Mouse (Mus musculus) left cerebral cortex, adult 2 months (tissue): ENCODE data around the gene Zfp804a. TPM values are rescaled to one million over a fixed set of nuclear protein-coding genes. Genes with fewer than 3 reads are reported as not detected.

ENCODE experiments used
- DNase-seq, 2 experiments: peaks; one replicate each; pipeline ENCODE4 v3.0.0; 2021 to 2022; ENCODE audit warnings: low spot score in 2 of 2, mixed read lengths in 1 of 2; ENCODE audit errors: extremely low spot score in 1 of 2
- H3K27ac ChIP-seq: fragments of 200-600 bp; 2 replicates; pipeline ENCODE4 v1.8.1; 2022
- H3K4me3 ChIP-seq: fragments of 200-600 bp; 2 replicates; pipeline ENCODE4 v1.8.1; 2022
- CTCF ChIP-seq: fragments of 200-600 bp; IDR thresholded peaks from 2 replicates; pipeline ENCODE4 v1.8.1; 2022; ENCODE audit warnings: antibody characterized with exemption, mild to moderate bottlenecking, moderate library complexity
- intact Hi-C: fragments of 180-260 bp; cut with DNase I; formaldehyde crosslinking; loops from one replicate; pipeline ENCODE4 v1.15.1; 2025
- long read RNA-seq, 2 experiments: library from polyadenylated mRNA; stranded (forward); transcript quantifications; one replicate each; pipeline ENCODE4 v2.0.0; 2021; ENCODE audit warnings: borderline mapping rate in 2 of 2
- total RNA-seq, 2 experiments: library from RNA; stranded (reverse); gene quantifications; 2 replicates each; pipeline ENCODE4 v1.2.3; 2021

Zfp804a gene
- 10 to 100 TPM; 14.3 to 16.2 TPM for total RNA-seq
- long read RNA-seq, experiment 1, full-length matches to known transcripts = 6 of 7 reads
- long read RNA-seq, experiment 1, partial matches to known transcripts = 0 of 7 reads
- long read RNA-seq, experiment 1, other reads (novel, unspliced or antisense) = 1 of 7 reads
- long read RNA-seq, experiment 2, full-length matches to known transcripts = 2 of 3 reads
- long read RNA-seq, experiment 2, partial matches to known transcripts = 0 of 3 reads
- long read RNA-seq, experiment 2, other reads (novel, unspliced or antisense) = 1 of 3 reads

DNA sequence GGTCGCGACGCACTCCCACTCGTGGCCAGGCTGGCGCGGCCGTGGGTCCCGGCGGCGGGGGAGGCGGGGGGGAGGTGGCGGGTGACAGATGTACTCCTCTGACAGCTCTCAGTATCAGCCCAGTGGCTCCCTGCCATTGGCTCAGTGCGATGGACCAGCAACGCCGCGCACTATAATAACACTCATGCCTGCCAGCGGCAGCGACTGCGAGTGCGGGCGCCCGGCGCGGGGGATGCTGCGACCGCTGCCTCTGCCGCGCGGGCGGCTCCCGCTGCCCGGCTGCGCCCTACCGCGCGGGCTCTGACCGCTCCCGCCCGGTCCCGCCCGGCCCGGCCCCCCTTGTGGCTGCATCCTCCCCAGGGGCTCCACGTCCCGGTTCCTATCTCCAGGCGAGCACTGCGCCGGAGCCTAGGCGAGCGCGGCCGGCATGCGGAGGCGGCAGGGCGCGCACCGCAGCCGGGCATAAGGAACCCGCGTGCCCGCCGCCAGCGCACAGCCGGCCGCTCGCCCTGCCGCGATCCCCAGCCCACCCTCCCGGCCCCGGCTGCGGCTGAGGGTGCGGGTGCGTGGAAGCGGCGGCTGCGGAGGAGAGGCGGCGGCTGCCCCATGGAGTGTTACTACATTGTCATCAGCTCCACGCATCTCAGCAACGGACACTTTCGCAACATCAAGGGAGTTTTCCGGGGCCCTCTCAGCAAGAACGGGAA, at the start of gene Zfp804a:
TSS of gene Zfp804a (plus strand) at position 38 of the 707 bp plus-strand sequence.
- DNase-seq = peak; percentile 34 to 59
- H3K4me3 ChIP-seq = peak within 1 kb of the TSS; percentile 56
- intact Hi-C loops = loop anchor here (5.0 to 10.0 kb wide), 3 partner anchors 191 to 1291 kb away; no protein-coding TSS in a partner anchor
- no peak; the same call in 1 of the 2 replicates for TF ChIP-seq CTCF
- H3K27ac ChIP-seq = peak within 1 kb of the TSS; percentile 85

GRCm38 (mm10) chr2:82051635-82052034, 1.4 kb upstream of the Zfp804a start:
- no peak for DNase-seq
- intact Hi-C loops = loop anchor here (5.0 to 10.0 kb wide), 3 partner anchors 193 to 1289 kb away; no protein-coding TSS in a partner anchor
- H3K4me3 ChIP-seq = peak overlapping the region; percentile 56
- TF ChIP-seq CTCF = peak; percentile 30
- no peak overlapping the region; the same call in 1 of the 2 replicates for H3K27ac ChIP-seq

DNA sequence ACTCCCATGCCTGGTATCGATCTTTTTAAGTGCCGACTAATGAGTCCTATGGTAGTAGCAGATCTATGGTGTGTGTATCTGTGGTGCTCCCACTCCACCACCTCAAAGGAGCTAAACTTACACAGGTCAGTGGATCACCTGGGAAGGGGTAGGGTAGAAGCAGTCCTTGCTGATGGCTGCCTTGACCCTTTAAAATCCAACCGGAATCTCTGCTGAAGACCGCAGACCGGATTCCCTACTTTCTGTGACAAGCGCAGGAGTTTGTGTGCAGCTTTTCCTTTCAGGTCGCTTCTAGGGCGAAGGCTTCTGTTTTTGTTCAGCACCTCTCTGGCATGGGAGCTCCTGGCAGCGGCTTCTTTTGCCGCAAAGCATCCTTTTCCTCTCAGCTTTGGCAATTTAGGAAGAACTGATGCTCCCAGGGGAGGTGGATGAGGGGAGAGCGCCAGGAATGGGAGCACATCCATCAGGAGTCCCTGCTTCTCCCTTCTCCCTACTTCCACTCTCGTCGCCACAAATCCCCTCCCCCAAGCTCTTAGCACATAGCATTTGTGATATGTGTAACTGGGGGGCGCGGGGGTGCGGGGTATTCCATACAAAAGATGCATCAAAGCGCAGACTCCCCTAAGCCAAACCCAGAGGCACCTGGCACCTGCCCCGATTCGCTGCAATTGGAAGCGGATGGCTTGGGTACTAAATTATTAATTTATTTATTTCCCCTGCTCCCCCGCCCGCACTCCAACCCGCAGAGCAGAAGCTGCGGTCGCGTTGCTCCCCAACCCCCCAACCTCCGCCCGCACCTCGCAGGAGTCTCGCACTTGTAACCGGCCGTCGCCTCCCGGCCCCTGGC, 461 bp upstream of the Zfp804a start:
- H3K4me3 ChIP-seq = peak overlapping the region; percentile 56
- peak; percentile 58 to 62 for DNase-seq
- TF ChIP-seq CTCF = no peak
- H3K27ac ChIP-seq = peak overlapping the region; percentile 85
- intact Hi-C loops = loop anchor here (5.0 to 10.0 kb wide), 3 partner anchors 192 to 1290 kb away; no protein-coding TSS in a partner anchor

DNA sequence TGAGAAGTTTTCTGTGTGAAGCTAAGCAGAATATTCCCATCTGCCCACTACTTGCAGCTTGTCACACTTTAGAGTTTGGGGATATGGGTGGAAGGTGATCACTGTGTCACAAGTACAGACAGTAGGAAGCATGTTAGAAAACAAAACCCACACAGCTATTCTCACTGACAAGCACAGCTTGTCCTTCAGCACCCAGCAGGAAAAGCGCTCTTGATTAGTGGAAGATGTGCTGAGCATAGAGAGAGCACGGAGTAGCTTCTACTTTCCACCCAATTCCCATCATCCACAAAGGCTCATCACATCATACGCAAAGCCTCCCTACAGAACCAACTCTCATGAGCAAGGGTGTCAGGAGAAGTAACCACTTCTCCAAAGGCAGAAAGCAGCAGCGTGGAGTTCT, 1.4 kb downstream of the Zfp804a start:
- peak in 1 of 2 experiments; percentile 16 for DNase-seq
- peak overlapping the region; percentile 56 for H3K4me3 ChIP-seq
- intact Hi-C loops = loop anchor here (5.0 to 10.0 kb wide), 3 partner anchors 190 to 1292 kb away; no protein-coding TSS in a partner anchor
- peak overlapping the region; percentile 41; the same call in 1 of the 2 replicates for H3K27ac ChIP-seq
- no peak for TF ChIP-seq CTCF

DNA sequence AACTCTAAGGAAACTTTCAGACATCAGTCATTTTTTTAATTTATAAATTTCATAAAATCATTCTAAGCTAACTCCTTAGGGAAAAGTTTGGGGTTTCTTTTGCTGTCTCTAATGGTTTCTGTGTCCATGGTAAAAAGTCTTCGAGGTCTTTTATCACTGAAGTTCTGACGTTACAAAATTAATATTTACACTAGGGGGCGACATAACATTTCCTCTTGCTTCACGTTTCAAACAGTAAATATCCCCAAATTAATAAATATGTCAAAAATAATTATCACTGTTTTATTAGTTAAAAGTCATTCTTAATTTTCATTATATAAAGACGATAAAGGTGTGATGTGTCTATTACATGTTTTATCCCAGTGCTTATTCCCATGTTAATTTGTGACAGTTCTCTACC, 11.6 kb downstream of the Zfp804a start:
- Histone ChIP-seq H3K27ac (no peak overlapping the region), H3K4me3 (no peak overlapping the region)
- peak; percentile 51 for TF ChIP-seq CTCF
- intact Hi-C loops = loop anchor here (5.0 kb wide), 2 partner anchors 508 to 1268 kb away; no protein-coding TSS in a partner anchor
- no peak for DNase-seq

DNA sequence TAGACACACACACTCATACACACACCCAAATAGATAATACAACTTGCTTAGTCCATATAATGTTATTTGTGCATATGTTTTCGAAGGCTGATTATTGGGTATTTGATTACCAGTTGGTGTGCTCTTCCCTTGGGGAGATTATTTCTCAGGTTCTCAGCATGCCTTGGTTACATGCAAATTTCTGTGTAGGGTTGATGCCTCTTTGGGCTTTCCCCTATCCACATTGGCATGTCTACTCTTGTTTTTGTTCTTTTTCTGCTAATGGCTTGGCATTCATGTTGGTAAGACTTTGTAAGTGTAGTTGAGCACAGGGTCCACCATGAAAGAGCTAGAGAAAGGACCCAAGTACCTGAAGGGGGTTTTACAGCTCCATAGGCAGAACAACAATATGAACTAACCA, 14.9 kb downstream of the Zfp804a start:
- no peak for TF ChIP-seq CTCF
- DNase-seq = no peak
- no peak overlapping the region for H3K4me3 ChIP-seq
- intact Hi-C loops = loop anchor here (5.0 kb wide), 1 partner anchor 504 kb away; no protein-coding TSS in a partner anchor
- no peak overlapping the region for H3K27ac ChIP-seq

GRCm38 (mm10) chr2:82069172-82069571, 16.1 kb downstream of the Zfp804a start:
- intact Hi-C loops = loop anchor here (5.0 kb wide), 1 partner anchor 503 kb away; no protein-coding TSS in a partner anchor
- TF ChIP-seq CTCF = no peak
- H3K4me3 ChIP-seq = no peak overlapping the region
- DNase-seq = no peak
- H3K27ac ChIP-seq = no peak overlapping the region

GRCm38 (mm10) chr2:82076883-82077282, 23.9 kb downstream of the Zfp804a start:
- Histone ChIP-seq H3K27ac (no peak overlapping the region), H3K4me3 (no peak overlapping the region)
- no peak for TF ChIP-seq CTCF
- intact Hi-C loops = no loop called here
- DNase-seq = no peak

GRCm38 (mm10) chr2:82078287-82078994, 25.4 kb downstream of the Zfp804a start:
- TF ChIP-seq CTCF = no peak
- Histone ChIP-seq H3K27ac (no peak overlapping the region), H3K4me3 (no peak overlapping the region)
- no peak for DNase-seq
- intact Hi-C loops = no loop called here

DNA sequence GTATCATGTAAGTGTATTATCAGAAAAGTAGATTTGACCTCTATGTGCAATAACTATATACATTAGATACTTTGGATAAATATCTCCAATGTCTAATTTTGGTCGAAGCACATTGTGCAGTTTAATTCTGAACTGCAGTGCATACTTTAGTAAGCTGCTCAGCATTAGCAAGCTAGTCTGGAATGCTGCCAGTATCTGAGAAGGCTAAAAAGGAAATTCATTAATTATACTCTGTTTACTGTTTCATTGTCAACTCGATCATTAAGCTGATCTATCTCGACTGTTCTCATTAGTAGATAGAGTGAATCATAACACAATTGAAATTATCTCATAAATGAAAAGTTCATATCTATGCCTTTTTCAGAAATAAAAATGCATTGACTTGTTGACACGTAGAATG, 27.7 kb downstream of the Zfp804a start:
- Histone ChIP-seq H3K4me3 (no peak overlapping the region), H3K27ac (no peak overlapping the region)
- no peak for DNase-seq
- intact Hi-C loops = no loop called here
- no peak for TF ChIP-seq CTCF

GRCm38 (mm10) chr2:82113148-82113547, 60.1 kb downstream of the Zfp804a start:
- DNase-seq = no peak
- peak overlapping the region; percentile 28; the same call in 1 of the 2 replicates for H3K27ac ChIP-seq
- no peak for TF ChIP-seq CTCF
- H3K4me3 ChIP-seq = no peak overlapping the region
- intact Hi-C loops = no loop called here
